Mouse (Mus musculus) megakaryocyte, embryonic 14.5 days (primary cell): ENCODE measurements around the gene Atf7ip.

Experiments used
- FLI1 ChIP-seq: IDR thresholded peaks from 2 replicates; pipeline ENCODE4 v1.6.1; 2012; ENCODE audit warnings: low read length, inconsistent platforms, mixed read lengths
- GATA1 ChIP-seq: IDR thresholded peaks from 3 replicates; pipeline ENCODE4 v1.6.1; 2012; ENCODE audit warnings: mixed read lengths, low read length, inconsistent platforms, borderline replicate concordance

DNA sequence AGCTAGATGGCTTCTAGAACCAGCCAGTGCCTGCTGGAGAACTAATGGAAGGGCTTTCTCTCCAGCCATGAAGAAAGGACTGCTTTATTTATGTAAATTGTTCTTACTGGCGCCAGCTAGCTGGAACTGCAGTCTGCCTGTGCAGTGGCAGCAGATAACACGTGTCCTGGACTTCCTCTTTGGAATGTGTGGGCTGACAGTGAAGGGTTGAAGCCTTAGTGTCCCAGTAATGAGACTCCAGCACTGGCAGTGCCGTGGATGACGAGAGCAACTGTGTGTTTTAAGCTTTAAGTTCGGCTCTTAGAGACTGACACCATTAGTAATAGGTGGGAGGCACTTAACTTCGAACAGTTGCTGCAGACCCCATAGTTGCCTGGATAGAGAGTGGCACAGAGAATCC lies 37.2 kb downstream of the Atf7ip start:
- no peak for TF ChIP-seq GATA1
- TF ChIP-seq FLI1, result no peak
